Mouse (Mus musculus) megakaryocyte, embryonic 14.5 days (primary cell): ENCODE data around the gene Erlin1.

Experiments used
- FLI1 ChIP-seq: IDR thresholded peaks from 2 replicates; pipeline ENCODE4 v1.6.1; 2012; ENCODE audit warnings: low read length, inconsistent platforms, mixed read lengths
- GATA1 ChIP-seq: IDR thresholded peaks from 3 replicates; pipeline ENCODE4 v1.6.1; 2012; ENCODE audit warnings: mixed read lengths, low read length, inconsistent platforms, borderline replicate concordance

- TF ChIP-seq GATA1: no peak
- no peak for TF ChIP-seq FLI1
Observed at GRCm38 (mm10) chr19:44008784-44009183, 60.8 kb downstream of the Erlin1 start.
